Mouse (Mus musculus): ENCODE results near the gene Ncbp2. TPM values are rescaled to one million over a fixed set of nuclear protein-coding genes. Genes with fewer than 3 reads are reported as not detected.

Gene Ncbp2
- polyA plus RNA-seq, 1 experiment from 2014 or later = 90.5 TPM

DNA sequence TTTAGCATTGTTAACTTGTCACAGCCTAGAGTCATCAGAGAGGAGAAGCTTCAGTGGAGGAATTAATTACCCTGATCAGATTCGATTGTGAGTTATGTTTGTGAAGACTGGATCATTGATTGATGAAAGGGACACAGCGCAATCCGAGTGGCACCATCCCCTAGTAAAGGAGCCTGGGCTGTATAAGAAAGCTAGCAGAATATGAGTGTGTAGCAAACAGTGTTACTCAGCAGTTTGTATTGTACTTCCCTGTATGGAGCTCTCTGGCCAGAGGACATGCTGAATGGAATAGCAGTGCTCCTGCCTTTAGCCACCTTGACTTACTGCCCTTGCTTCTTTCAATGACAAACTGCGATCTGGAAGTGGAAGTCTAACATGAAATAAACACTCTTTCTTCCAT is 62.0 kb downstream of the Ncbp2 start:
- Histone ChIP-seq H3K4me1 (replicated peaks; ENCODE audit: control insufficient read depth, insufficient read depth, low read length) (no peaks in the 10 kb centered on the region), H3K27me3 (replicated peaks; ENCODE audit: control insufficient read depth, insufficient read depth, low read length) (no peaks in the 10 kb centered on the region), H3K4me3 (ENCODE audit: low read depth, low read length) (no peak overlapping the region), H3K4me2 (ENCODE audit: low read length) (no peak overlapping the region), H3K9ac (ENCODE audit: low read length) (no peak overlapping the region), H3K36me3 (ENCODE audit: control insufficient read depth, insufficient read depth, low read length) (peaks cover 9% of the 10 kb centered on the region; the same call in 1 of the 2 replicates), H3K27ac (ENCODE audit: low read depth) (no peak overlapping the region), H3K9me3 (ENCODE audit: control insufficient read depth, low read length) (no peaks in the 10 kb centered on the region)
- ATAC-seq (replicated peaks; ENCODE audit: low FRiP score, low TSS enrichment, low read depth) = no peak
- WGBS = 69% methylated on average over 4 of the region's 4 CpGs
- DNase-seq (ENCODE audit: low spot score) = no peak

Small RNA genes within 50 kb of the gene (microRNA-seq; reads per million reads assigned to microRNA genes)
- not detected for gene Gm26269

Other genes with a start within 250 kb of the Ncbp2 start
- 0.12 and 0.16 TPM in 2 replicates for gene Meltf, start 69.7 kb upstream of the Ncbp2 start, polyA plus RNA-seq (2014; fragmentation: Nextera tagmentation; extraction: Ambion mirVana)
- 0.57 and 0.66 TPM in 2 replicates for gene Pigz, start 14.7 kb upstream of the Ncbp2 start, polyA plus RNA-seq (2014; fragmentation: Nextera tagmentation; extraction: Ambion mirVana)
- 111 and 117 TPM in 2 replicates for gene 0610012G03Rik, start within 50 bp of the Ncbp2 start, polyA plus RNA-seq (2014; fragmentation: Nextera tagmentation; extraction: Ambion mirVana)
- 9.0 and 10.5 TPM in 2 replicates for gene Senp5, start 54.8 kb downstream of the Ncbp2 start, polyA plus RNA-seq (2014; fragmentation: Nextera tagmentation; extraction: Ambion mirVana)
- 41.4 and 42.4 TPM in 2 replicates for gene Pak2, start 130.8 kb downstream of the Ncbp2 start, polyA plus RNA-seq (2014; fragmentation: Nextera tagmentation; extraction: Ambion mirVana)
- gene Pigx, start 151.2 kb downstream of the Ncbp2 start, polyA plus RNA-seq (2014; fragmentation: Nextera tagmentation; extraction: Ambion mirVana) = 119 and 122 TPM in 2 replicates
- 24.1 and 31.9 TPM in 2 replicates for gene Cep19, start 151.3 kb downstream of the Ncbp2 start, polyA plus RNA-seq (2014; fragmentation: Nextera tagmentation; extraction: Ambion mirVana)
- 15.7 and 17.3 TPM in 2 replicates for gene Nrros, start 217.1 kb downstream of the Ncbp2 start, polyA plus RNA-seq (2014; fragmentation: Nextera tagmentation; extraction: Ambion mirVana)
- gene Bex6, start 231.3 kb downstream of the Ncbp2 start, polyA plus RNA-seq (2014; fragmentation: Nextera tagmentation; extraction: Ambion mirVana) = not detected in 2 replicates

Data from intestine, embryonic 14.5 days (tissue).